Mouse (Mus musculus) CH12.LX (cell line): ENCODE data around the gene Arhgef39. TPM values are rescaled to one million over a fixed set of nuclear protein-coding genes. Genes with fewer than 3 reads are reported as not detected.
A peak's percentile ranks its signal among the peaks of the same experiment; 100 is the strongest.

Source experiments
- DNase-seq: peaks from one replicate; pipeline ENCODE4 v3.0.0-alpha.2; 2013; ENCODE audit errors: extremely low read depth
- H3K27ac ChIP-seq: 2 replicates; pipeline ENCODE4 v1.5.1; 2012; ENCODE audit warnings: low read depth, mild to moderate bottlenecking, control low read depth, moderate library complexity; ENCODE audit not compliant: insufficient read depth
- H3K27me3 ChIP-seq: replicated peaks from 2 replicates; pipeline ENCODE3; 2012; ENCODE audit warnings: inconsistent platforms
- H3K36me3 ChIP-seq, 2 experiments: replicated peaks in 1 of 2; 2 replicates each; pipeline versions ENCODE3 to v1.6.1; 2012; ENCODE audit warnings: inconsistent platforms in 1 of 2, low read length in 1 of 2, mild to moderate bottlenecking in 1 of 2, mixed read lengths in 1 of 2, moderate library complexity in 1 of 2; ENCODE audit not compliant: control insufficient read depth in 1 of 2, insufficient read depth in 1 of 2
- H3K4me1 ChIP-seq, 2 experiments: 2 replicates each; pipeline ENCODE4 v1.6.1; 2012; ENCODE audit warnings: inconsistent platforms in 1 of 2, moderate library complexity in 1 of 2; ENCODE audit not compliant: insufficient read depth in 2 of 2, control insufficient read depth in 1 of 2
- H3K4me2 ChIP-seq: 2 replicates; pipeline ENCODE4 v1.6.1; 2012; ENCODE audit warnings: low read depth, mild to moderate bottlenecking, control low read depth; ENCODE audit not compliant: poor library complexity, insufficient read depth, severe bottlenecking
- H3K4me3 ChIP-seq, 3 experiments: fragments of 150-350 bp in 1 of 3; sonication (generic) in 1 of 3; replicated peaks in 1 of 3; 2 replicates each; pipeline versions ENCODE3 to v1.5.1; 2011 to 2012; ENCODE audit warnings: low read depth in 2 of 3, low read length in 2 of 3, mild to moderate bottlenecking in 2 of 3, moderate library complexity in 2 of 3, control low read depth in 1 of 3, improper control_type of control experiment in 1 of 3, inconsistent platforms in 1 of 3, mixed read lengths in 1 of 3; ENCODE audit not compliant: poor library complexity in 1 of 3
- H3K79me2 ChIP-seq: replicated peaks from 2 replicates; pipeline ENCODE4 v1.6.1; 2012; ENCODE audit warnings: mild to moderate bottlenecking, moderate library complexity; ENCODE audit not compliant: control insufficient read depth, poor library complexity, insufficient read depth, severe bottlenecking; ENCODE audit errors: extremely low read depth
- H3K9ac ChIP-seq: 2 replicates; pipeline ENCODE4 v1.6.1; 2012; ENCODE audit warnings: low read depth, mild to moderate bottlenecking, control low read depth, moderate library complexity; ENCODE audit not compliant: insufficient read depth
- H3K9me3 ChIP-seq: replicated peaks from 2 replicates; pipeline ENCODE3; 2012; ENCODE audit warnings: low read length, inconsistent platforms, mixed read lengths
- BHLHE40 ChIP-seq: IDR thresholded peaks from 2 replicates; pipeline ENCODE4 v1.6.1; 2011; ENCODE audit warnings: mild to moderate bottlenecking, low read depth, low read length, improper control_type of control experiment
- CHD2 ChIP-seq: IDR thresholded peaks from 2 replicates; pipeline ENCODE4 v1.6.1; 2011; ENCODE audit warnings: low read length, improper control_type of control experiment
- CTCF ChIP-seq, 2 experiments: IDR thresholded peaks in 1 of 2; conservative IDR thresholded peaks in 1 of 2; 2 replicates each; pipeline ENCODE4 v1.5.1; 2011 to 2012; ENCODE audit warnings: low read depth in 2 of 2, low read length in 2 of 2, improper control_type of control experiment in 1 of 2, inconsistent platforms in 1 of 2, mild to moderate bottlenecking in 1 of 2, moderate library complexity in 1 of 2
- E2F4 ChIP-seq: IDR thresholded peaks from 2 replicates; pipeline ENCODE4 v1.6.1; 2011; ENCODE audit warnings: low read depth, low read length, improper control_type of control experiment; ENCODE audit not compliant: insufficient replicate concordance
- ELF1 ChIP-seq: IDR thresholded peaks from 2 replicates; pipeline ENCODE4 v1.6.1; 2014; ENCODE audit warnings: low read depth, mild to moderate bottlenecking, inconsistent platforms, low read length, improper control_type of control experiment
- EP300 ChIP-seq: IDR thresholded peaks from 2 replicates; pipeline ENCODE4 v1.6.1; 2011; ENCODE audit warnings: low read length, improper control_type of control experiment
- ETS1 ChIP-seq: conservative IDR thresholded peaks from 2 replicates; pipeline ENCODE4 v1.6.1; 2012; ENCODE audit warnings: low read depth, mild to moderate bottlenecking, inconsistent platforms, low read length, improper control_type of control experiment, moderate library complexity
- GABPA ChIP-seq: IDR thresholded peaks from 2 replicates; pipeline ENCODE4 v1.6.1; 2012; ENCODE audit warnings: low read depth, low read length, improper control_type of control experiment, inconsistent platforms; ENCODE audit not compliant: insufficient replicate concordance
- HCFC1 ChIP-seq: IDR thresholded peaks from 2 replicates; pipeline ENCODE4 v1.6.1; 2012; ENCODE audit warnings: low read depth, mild to moderate bottlenecking, inconsistent platforms, low read length, improper control_type of control experiment
- IRF4 ChIP-seq: IDR thresholded peaks from 2 replicates; pipeline ENCODE4 v1.6.1; 2014; ENCODE audit warnings: low read depth, mild to moderate bottlenecking, inconsistent platforms, low read length, improper control_type of control experiment
- JUN ChIP-seq: IDR thresholded peaks from 2 replicates; pipeline ENCODE4 v1.6.1; 2011; ENCODE audit warnings: low read depth, mild to moderate bottlenecking, low read length, improper control_type of control experiment, moderate library complexity; ENCODE audit not compliant: insufficient read depth
- MAFK ChIP-seq: IDR thresholded peaks from 2 replicates; pipeline ENCODE4 v1.6.1; 2011; ENCODE audit warnings: low read length, improper control_type of control experiment; ENCODE audit not compliant: insufficient replicate concordance
- MAX ChIP-seq: IDR thresholded peaks from 2 replicates; pipeline ENCODE4 v1.6.1; 2011; ENCODE audit warnings: low read length, improper control_type of control experiment
- MAZ ChIP-seq: IDR thresholded peaks from 2 replicates; pipeline ENCODE4 v1.6.1; 2012; ENCODE audit warnings: low read depth, mild to moderate bottlenecking, inconsistent platforms, low read length, improper control_type of control experiment, moderate library complexity
- MEF2A ChIP-seq: IDR thresholded peaks from 2 replicates; pipeline ENCODE4 v1.6.1; 2014; ENCODE audit warnings: low read depth, mild to moderate bottlenecking, inconsistent platforms, low read length, improper control_type of control experiment, borderline replicate concordance
- MYC ChIP-seq: IDR thresholded peaks from 2 replicates; pipeline ENCODE4 v1.6.1; 2011; ENCODE audit warnings: low read depth, mild to moderate bottlenecking, improper control_type of control experiment, low read length
- NELFE ChIP-seq: IDR thresholded peaks from 2 replicates; pipeline ENCODE4 v1.6.1; 2011; ENCODE audit warnings: low read depth, low read length, improper control_type of control experiment
- NRF1 ChIP-seq: IDR thresholded peaks from 2 replicates; pipeline ENCODE4 v1.6.1; 2014; ENCODE audit warnings: low read depth, mild to moderate bottlenecking, inconsistent platforms, low read length, improper control_type of control experiment, moderate library complexity
- PAX5 ChIP-seq: IDR thresholded peaks from 2 replicates; pipeline ENCODE4 v1.6.1; 2012; ENCODE audit warnings: low read length, inconsistent platforms, mixed read lengths
- POLR2A ChIP-seq: IDR thresholded peaks from 2 replicates; pipeline ENCODE4 v1.6.1; 2011; ENCODE audit warnings: low read depth, mild to moderate bottlenecking, improper control_type of control experiment, low read length
- RCOR1 ChIP-seq: conservative IDR thresholded peaks from 2 replicates; pipeline ENCODE4 v1.6.1; 2012; ENCODE audit warnings: low read depth, mild to moderate bottlenecking, inconsistent platforms, low read length, improper control_type of control experiment
- SIN3A ChIP-seq: IDR thresholded peaks from 2 replicates; pipeline ENCODE4 v1.6.1; 2012; ENCODE audit warnings: low read length, improper control_type of control experiment, inconsistent platforms
- SMC3 ChIP-seq: IDR thresholded peaks from 2 replicates; pipeline ENCODE4 v1.6.1; 2011; ENCODE audit warnings: low read depth, low read length, improper control_type of control experiment
- TBP ChIP-seq: conservative IDR thresholded peaks from 2 replicates; pipeline ENCODE4 v1.6.1; 2011; ENCODE audit warnings: low read depth, low read length, improper control_type of control experiment
- TCF12 ChIP-seq: IDR thresholded peaks from 2 replicates; pipeline ENCODE4 v1.6.1; 2014; ENCODE audit warnings: low read depth, mild to moderate bottlenecking, inconsistent platforms, low read length, improper control_type of control experiment
- UBTF ChIP-seq: IDR thresholded peaks from 2 replicates; pipeline ENCODE4 v1.6.1; 2012; ENCODE audit warnings: low read depth, mild to moderate bottlenecking, inconsistent platforms, low read length, improper control_type of control experiment, moderate library complexity
- USF2 ChIP-seq: conservative IDR thresholded peaks from 2 replicates; pipeline ENCODE4 v1.6.1; 2011; ENCODE audit warnings: low read depth, low read length, improper control_type of control experiment
- ZC3H11A ChIP-seq: IDR thresholded peaks from 2 replicates; pipeline ENCODE4 v1.6.1; 2012; ENCODE audit warnings: low read depth, mild to moderate bottlenecking, inconsistent platforms, low read length, improper control_type of control experiment
- ZKSCAN1 ChIP-seq: IDR thresholded peaks from 2 replicates; pipeline ENCODE4 v1.6.1; 2012; ENCODE audit warnings: low read depth, inconsistent platforms, low read length, improper control_type of control experiment, borderline replicate concordance
- ZMIZ1 ChIP-seq: IDR thresholded peaks from 2 replicates; pipeline ENCODE4 v1.6.1; 2012; ENCODE audit warnings: low read depth, mild to moderate bottlenecking, inconsistent platforms, low read length, improper control_type of control experiment
- ZNF384 ChIP-seq: IDR thresholded peaks from 2 replicates; pipeline ENCODE4 v1.6.1; 2012; ENCODE audit warnings: low read depth, low read length, improper control_type of control experiment, inconsistent platforms
- dilution Hi-C: fragments of 300-500 bp; cut with MboI; formaldehyde crosslinking; loops from 2 replicates; pipeline ENCODE4 v1.14.3; 2020; ENCODE audit warnings: low sequenced_read_pairs; ENCODE audit not compliant: extremely low pct_unique_long_range_greater_than_20kb, extremely low pct_ligation_motif_present
- in situ Hi-C: fragments of 300-500 bp; cut with MboI; formaldehyde crosslinking; loops from 3 replicates; pipeline ENCODE4 v1.14.3; 2019; ENCODE audit warnings: low sequenced_read_pairs, low pct_ligation_motif_present, low pct_unique_long_range_greater_than_20kb, mixed read lengths
- polyA plus RNA-seq: library from polyadenylated mRNA; unstranded; fragments of >175 nt; gene quantifications from 2 replicates; pipeline ENCODE4 v1.2.1, GENCODE M21; 2012; ENCODE audit warnings: low read depth; ENCODE audit not compliant: insufficient read length
- total RNA-seq, 2 experiments: library from RNA; depleted of rRNA; stranded (reverse); fragments of 300-350 nt in 1 of 2; fragments of >200 nt in 1 of 2; gene quantifications; 2 replicates each; pipeline ENCODE4 v1.2.3; 2012 to 2014

Gene Arhgef39
- total and polyA plus RNA-seq, 3 experiments, result 4.8 to 7.5 (median 7.1) TPM

DNA sequence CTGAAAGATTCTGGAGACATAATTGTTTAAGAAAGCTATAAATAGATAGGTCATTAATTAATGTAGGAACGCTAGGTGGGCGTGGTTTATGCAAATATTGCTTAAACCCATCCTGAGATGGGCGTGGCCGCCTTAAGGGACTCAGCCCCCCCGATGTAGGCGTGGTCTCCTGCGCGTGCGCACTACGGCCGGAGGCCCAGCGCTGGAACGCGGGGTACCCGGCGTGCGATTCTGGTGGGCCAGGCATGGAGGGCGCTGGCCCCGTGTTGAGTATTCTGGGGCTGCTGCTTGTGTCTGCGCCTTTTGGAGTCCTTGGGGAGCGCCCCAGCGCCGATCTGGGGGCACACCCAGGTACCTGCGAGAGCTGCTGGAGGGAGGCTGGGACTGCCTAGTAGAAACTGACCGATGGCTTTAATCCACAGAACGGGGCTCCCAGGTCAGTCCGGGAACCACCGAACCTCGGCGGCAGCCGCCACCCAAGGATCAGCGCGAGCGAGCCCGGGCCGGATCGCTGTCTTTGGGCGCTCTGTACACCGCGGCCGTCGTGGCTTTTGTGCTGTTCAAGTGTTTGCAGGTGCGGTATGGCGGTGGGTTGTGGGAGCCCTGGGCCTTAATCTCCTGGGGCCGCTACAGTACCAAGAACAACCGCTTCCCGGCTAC is 6.2 kb downstream of the Arhgef39 start (continued):
- TF ChIP-seq POLR2A (peak; percentile 90), MAX (peak; percentile 14; the same call in 1 of the 2 replicates), GABPA (no peak), ZC3H11A (no peak), MAZ (no peak), EP300 (no peak), MEF2A (no peak), RCOR1 (no peak), USF2 (no peak), CHD2 (no peak), SIN3A (peak; percentile 14; the same call in 1 of the 2 replicates), ZMIZ1 (no peak), NELFE (no peak; the same call in 1 of the 2 replicates), ZKSCAN1 (no peak), CTCF (conservative IDR thresholded peaks at IDR 0.05 in 1 of 2, IDR thresholded peaks at IDR 0.05 in 1 of 2; ENCODE audit: low read depth in 2 of 2, low read length in 2 of 2) (no peak), UBTF (peak; percentile 67; the same call in 1 of the 2 replicates), TBP (no peak), MYC (0 out of 2 replicates have a peak, but pooled peaks have one; percentile 8)

- Histone ChIP-seq H3K27ac (peak within 1 kb of the TSS; percentile 8; the same call in 1 of the 2 replicates), H3K4me2 (peak within 1 kb of the TSS; percentile 60), H3K27me3 (peaks cover 2% of the 10 kb centered on the region), H3K79me2 (no peaks in the 10 kb centered on the region), H3K9ac (peak within 1 kb of the TSS; percentile 78), H3K4me1 (peaks cover 0 to 11% of the 10 kb centered on the region in 2 experiments; a peak in 2 of 4 replicates), H3K36me3 (peaks cover 4 to 30% of the 10 kb centered on the region in 2 experiments), H3K9me3 (peaks cover 6% of the 10 kb centered on the region), H3K4me3 (peak within 1 kb of the TSS; percentile 65 to 78 (median 73))
- dilution Hi-C loops, result no loop called here
- in situ Hi-C loops, result no loop called here
- peak; percentile 95 for DNase-seq
- TF ChIP-seq ETS1 (peak; percentile 78; the same call in 1 of the 2 replicates), MAZ (no peak; the same call in 1 of the 2 replicates), IRF4 (peak; percentile 64; the same call in 1 of the 2 replicates), ZC3H11A (no peak), POLR2A (no peak), RCOR1 (no peak), MEF2A (peak; percentile 86), TBP (peak; percentile 100), JUN (no peak), MAFK (peak; percentile 96), MAX (peak; percentile 83), CTCF (conservative IDR thresholded peaks at IDR 0.05 in 1 of 2, IDR thresholded peaks at IDR 0.05 in 1 of 2; ENCODE audit: low read depth in 2 of 2, low read length in 2 of 2) (no peak), ZKSCAN1 (no peak), E2F4 (peak; percentile 79; the same call in 1 of the 2 replicates), SIN3A (peak; percentile 65), GABPA (no peak), SMC3 (no peak), ELF1 (peak; percentile 97), USF2 (no peak; the same call in 1 of the 2 replicates), NELFE (0 out of 2 replicates have a peak, but pooled peaks have one; percentile 30), MYC (peak; percentile 79), PAX5 (no peak), ZMIZ1 (peak; percentile 66; the same call in 1 of the 2 replicates), TCF12 (0 out of 2 replicates have a peak, but pooled peaks have one; percentile 31), CHD2 (no peak), ZNF384 (no peak), UBTF (peak; percentile 99), BHLHE40 (peak; percentile 96), NRF1 (peak; percentile 47), HCFC1 (peak; percentile 56; the same call in 1 of the 2 replicates)
These were observed 6.7 kb downstream of the Arhgef39 start, which contains the start of gene Ccdc107 for GRCm38 (mm10) chr4:43492821-43493185. TSS of gene Ccdc107 (plus strand) at chr4:43492900.
